Mouse (Mus musculus) layer of hippocampus, adult 6 months (tissue): Measurements from ENCODE around the gene Cd8b1. TPM values are rescaled to one million over a fixed set of nuclear protein-coding genes. Genes with fewer than 3 reads are reported as not detected.

ENCODE experiments used
- long read RNA-seq, 2 experiments: library from polyadenylated mRNA; unstranded; transcript quantifications; one replicate each; pipeline ENCODE4 v2.0.0; 2019 to 2020
- polyA plus RNA-seq: library from polyadenylated mRNA; unstranded; fragments of <200 nt; fragmentation: Nextera tagmentation; gene quantifications from 2 replicates; pipeline ENCODE4 v1.2.3, GENCODE M21; 2021

Cd8b1 gene
- polyA plus RNA-seq = 0.09 TPM in 1 of 2 replicates, not detected in the other
- long read RNA-seq, experiment 1 = 0 reads
- long read RNA-seq, experiment 2 = 0 reads

DNA sequence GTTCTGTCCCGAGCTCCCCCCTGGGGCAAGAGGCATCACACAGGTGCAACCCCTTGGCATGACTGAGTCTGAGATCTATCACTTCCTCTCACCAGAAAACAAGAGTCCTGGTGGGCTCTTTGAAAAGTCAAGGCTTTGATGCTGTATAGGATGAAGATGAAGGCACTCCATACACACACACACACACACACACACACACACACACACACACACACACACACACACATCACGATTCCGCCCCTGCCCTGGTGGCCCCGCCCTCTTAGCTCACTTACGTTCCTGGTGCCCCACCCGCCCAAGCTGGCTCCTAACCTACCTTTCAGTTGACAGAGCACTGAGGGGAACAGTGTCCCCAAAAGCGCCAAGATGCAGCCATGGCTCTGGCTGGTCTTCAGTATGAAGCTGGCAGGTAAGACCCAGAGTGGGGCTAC lies at the start of gene Cd8b1:
Gene Cd8b1 (plus strand): TSS at position 298 of the 431 bp plus-strand sequence.

DNA sequence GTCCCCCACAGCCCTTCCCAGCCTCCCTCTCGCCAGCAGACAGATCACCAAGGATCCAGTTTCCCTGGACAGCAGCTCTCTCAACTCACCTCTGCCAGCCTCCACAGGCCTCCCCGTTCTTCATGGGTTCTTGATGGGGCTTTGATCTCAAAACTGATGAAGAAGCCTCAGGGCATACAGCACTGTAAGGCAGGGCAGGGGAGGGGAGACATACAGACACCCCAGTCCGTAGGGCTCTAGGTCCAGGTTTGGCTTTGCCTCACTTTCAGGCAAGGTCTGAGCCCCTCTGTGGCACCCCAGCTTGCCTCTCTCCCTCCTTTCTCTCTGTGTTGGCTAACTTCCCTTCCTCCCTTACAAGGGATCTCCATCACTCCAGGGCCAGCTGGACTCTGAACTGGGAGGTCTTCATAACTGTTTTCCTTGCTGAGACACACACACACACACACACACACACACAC lies 733 bp upstream of the Cd8b1 start, which contains the start of gene Smyd1:
Gene Smyd1 (minus strand): TSS at position 408 of the 458 bp plus-strand sequence.

DNA sequence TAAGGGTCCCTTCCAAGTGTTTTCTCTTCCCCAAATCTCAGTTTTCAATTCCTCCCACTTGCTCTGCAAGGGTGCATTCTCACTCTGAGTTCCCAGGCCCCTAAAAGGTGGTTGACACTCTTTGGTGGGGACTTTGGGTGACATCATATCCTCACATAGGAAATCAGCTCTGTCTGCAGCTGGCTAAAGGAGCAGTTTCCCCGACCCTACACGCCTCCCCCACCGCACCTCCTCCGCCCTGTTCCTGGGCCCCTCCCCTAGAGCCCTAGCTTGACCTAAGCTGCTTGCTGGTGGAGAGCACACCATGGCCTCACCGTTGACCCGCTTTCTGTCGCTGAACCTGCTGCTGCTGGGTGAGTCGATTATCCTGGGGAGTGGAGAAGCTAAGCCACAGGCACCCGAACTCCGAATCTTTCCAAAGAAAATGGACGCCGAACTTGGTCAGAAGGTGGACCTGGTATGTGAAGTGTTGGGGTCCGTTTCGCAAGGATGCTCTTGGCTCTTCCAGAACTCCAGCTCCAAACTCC lies 50.7 kb downstream of the Cd8b1 start, which contains the start of gene Cd8a:
Gene Cd8a (plus strand): TSS at position 179 of the 527 bp plus-strand sequence.

Other genes with a start within 250 kb of the Cd8b1 start
- gene Thnsl2, start 178.3 kb upstream of the Cd8b1 start, polyA plus RNA-seq = 3.3 and 4.1 TPM in 2 replicates
- not detected in 2 replicates for gene Fabp1, start 123.0 kb upstream of the Cd8b1 start, polyA plus RNA-seq
- gene Krcc1, start 51.1 kb upstream of the Cd8b1 start, polyA plus RNA-seq = 23.1 and 24.3 TPM in 2 replicates
- 1.4 and 2.5 TPM in 2 replicates for gene Smyd1, start 555 bp upstream of the Cd8b1 start, polyA plus RNA-seq
- gene Cd8a, start 50.6 kb downstream of the Cd8b1 start, polyA plus RNA-seq = 0.06 TPM in 1 of 2 replicates, not detected in the other
- gene Rmnd5a, start 117.8 kb downstream of the Cd8b1 start, polyA plus RNA-seq = 6.5 and 7.2 TPM in 2 replicates
- 6.4 and 7.3 TPM in 2 replicates for gene Rnf103, start 171.1 kb downstream of the Cd8b1 start, polyA plus RNA-seq
- 93.0 and 102 TPM in 2 replicates for gene Chmp3, start 221.0 kb downstream of the Cd8b1 start, polyA plus RNA-seq